Mouse (Mus musculus): ENCODE measurements around the gene Rgs16. TPM values are rescaled to one million over a fixed set of nuclear protein-coding genes. Genes with fewer than 3 reads are reported as not detected.
A peak's percentile ranks its signal among the peaks of the same experiment; 100 is the strongest.

The Rgs16 gene
- total RNA-seq, 2 experiments from 2014 or later = 0.14 TPM; not detected in 1

DNA sequence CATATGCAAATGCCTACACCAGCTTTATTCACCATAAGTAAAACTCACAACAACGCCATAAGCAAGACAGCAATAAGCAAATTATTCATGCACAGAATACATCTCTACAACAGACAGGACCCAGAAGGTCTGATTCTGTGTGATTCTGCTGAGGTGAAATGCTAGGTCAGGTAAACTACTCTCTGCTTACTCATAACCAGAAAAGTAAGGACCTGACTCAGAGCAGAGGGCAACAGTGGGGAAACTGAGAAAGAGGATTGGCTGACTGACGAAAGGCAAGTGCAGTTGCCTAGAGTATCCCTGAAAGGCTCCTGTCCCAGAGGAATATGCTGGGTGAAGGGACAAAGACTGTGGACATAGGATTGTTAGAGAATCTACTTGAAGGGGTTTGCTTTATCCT is 27.5 kb upstream of the Rgs16 start:
- ATAC-seq (replicated peaks; ENCODE audit: low FRiP score, low TSS enrichment, poor library complexity, severe bottlenecking) = no peak

- ATAC-seq (replicated peaks; ENCODE audit: low FRiP score, low TSS enrichment, poor library complexity, severe bottlenecking) = no peak
Observed at GRCm38 (mm10) chr1:153717990-153718389, 22.2 kb upstream of the Rgs16 start.

- no peak for ATAC-seq (replicated peaks; ENCODE audit: low FRiP score, low TSS enrichment, poor library complexity, severe bottlenecking)
Observed at GRCm38 (mm10) chr1:153720935-153721334, 19.2 kb upstream of the Rgs16 start.

- ATAC-seq (replicated peaks; ENCODE audit: low FRiP score, low TSS enrichment, poor library complexity, severe bottlenecking) = no peak
Observed at GRCm38 (mm10) chr1:153721565-153722310, 18.4 kb upstream of the Rgs16 start.

DNA sequence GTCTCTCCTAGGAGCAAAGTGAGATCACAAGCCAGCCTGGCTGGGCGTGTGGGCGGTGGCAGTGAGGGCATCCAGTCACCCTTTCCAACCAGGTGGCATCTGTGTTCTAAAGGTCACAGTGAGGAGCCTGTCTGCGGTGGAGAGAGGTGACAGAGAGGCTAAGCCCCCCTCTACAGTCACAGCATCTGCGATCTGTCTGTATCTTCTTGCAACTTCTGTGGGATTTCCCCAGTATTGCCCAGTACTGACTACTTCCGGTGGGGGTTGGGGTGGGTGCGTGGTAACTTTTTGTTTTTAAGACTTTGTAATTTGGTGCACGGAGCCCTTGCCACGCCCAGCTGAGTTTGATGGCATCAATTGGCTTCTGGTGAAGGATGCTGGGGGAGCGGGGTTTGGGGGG is 16.7 kb upstream of the Rgs16 start:
- no peak for ATAC-seq (replicated peaks; ENCODE audit: low FRiP score, low TSS enrichment, poor library complexity, severe bottlenecking)

- no peak for ATAC-seq (replicated peaks; ENCODE audit: low FRiP score, low TSS enrichment, poor library complexity, severe bottlenecking)
Observed at GRCm38 (mm10) chr1:153726636-153727035, 13.5 kb upstream of the Rgs16 start.

DNA sequence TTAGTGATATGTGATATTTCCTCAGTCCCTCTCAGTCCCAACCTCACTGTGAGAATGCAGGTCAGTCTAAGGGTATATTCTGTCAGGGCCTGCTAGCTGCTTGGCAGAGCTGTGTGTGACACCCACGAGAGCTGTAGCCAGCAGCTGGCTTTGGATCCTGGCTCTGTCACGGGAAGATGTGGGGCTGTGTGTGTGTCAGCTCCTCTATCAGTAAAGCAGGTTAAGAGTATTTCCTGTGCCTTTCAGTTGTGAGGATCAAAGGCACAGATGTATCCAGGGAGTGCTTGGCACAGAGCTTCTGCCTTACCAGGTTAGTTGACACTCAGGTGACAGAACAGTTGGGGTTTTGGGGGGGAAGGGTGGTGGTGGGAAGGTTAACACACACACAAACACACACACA is 10.3 kb upstream of the Rgs16 start:
- no peak for ATAC-seq (replicated peaks; ENCODE audit: low FRiP score, low TSS enrichment, poor library complexity, severe bottlenecking)

- ATAC-seq (replicated peaks; ENCODE audit: low FRiP score, low TSS enrichment, poor library complexity, severe bottlenecking) = no peak
Observed at GRCm38 (mm10) chr1:153730671-153731070, 9.5 kb upstream of the Rgs16 start.

DNA sequence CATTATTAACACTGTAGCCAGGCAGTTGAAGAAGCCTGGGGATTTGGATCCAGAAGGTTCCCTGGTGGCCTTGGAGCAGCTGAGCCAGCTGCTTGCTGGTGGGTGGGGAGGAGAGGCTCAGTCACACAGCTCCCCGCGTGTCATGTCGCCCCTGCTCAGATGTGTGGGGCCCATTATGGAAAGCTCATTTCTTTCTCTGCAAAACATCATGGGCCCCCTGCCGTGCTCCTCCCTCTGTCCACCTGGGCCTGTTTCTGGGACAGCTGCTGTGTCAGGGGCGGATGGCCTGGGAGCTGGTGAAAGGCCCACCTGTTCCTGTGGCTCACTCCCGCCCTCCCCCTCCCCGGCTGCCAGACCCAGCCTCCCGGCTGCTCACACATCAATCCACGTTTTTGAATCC is 7.0 kb upstream of the Rgs16 start:
- no peak for ATAC-seq (replicated peaks; ENCODE audit: low FRiP score, low TSS enrichment, poor library complexity, severe bottlenecking)

DNA sequence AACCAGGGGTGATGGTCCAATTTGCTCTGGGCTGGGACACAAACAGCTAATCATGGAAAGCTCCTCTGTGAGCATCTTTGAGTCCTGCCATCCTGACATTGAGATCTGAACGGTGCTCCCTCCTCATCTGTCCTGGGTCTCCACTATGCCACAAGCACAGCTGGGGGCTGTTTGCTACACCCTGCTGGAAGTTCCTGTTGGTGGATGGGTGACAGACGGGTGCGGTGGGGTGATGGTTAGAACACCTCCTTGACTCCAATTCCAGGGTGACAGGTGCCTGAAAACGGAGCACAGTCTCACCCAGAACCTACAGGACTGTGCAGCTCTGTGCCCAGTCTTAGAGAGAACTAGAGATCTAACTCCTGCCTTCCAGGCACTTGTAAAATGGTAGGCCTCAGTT is 5.3 kb upstream of the Rgs16 start:
- no peak for ATAC-seq (replicated peaks; ENCODE audit: low FRiP score, low TSS enrichment, poor library complexity, severe bottlenecking)

GRCm38 (mm10) chr1:153736096-153736495 is 4.1 kb upstream of the Rgs16 start:
- no peak for ATAC-seq (replicated peaks; ENCODE audit: low FRiP score, low TSS enrichment, poor library complexity, severe bottlenecking)

- no peak for ATAC-seq (replicated peaks; ENCODE audit: low FRiP score, low TSS enrichment, poor library complexity, severe bottlenecking)
Observed at GRCm38 (mm10) chr1:153737101-153738085, 2.8 kb upstream of the Rgs16 start.

- ATAC-seq (replicated peaks; ENCODE audit: low FRiP score, low TSS enrichment, poor library complexity, severe bottlenecking) = no peak
Observed at GRCm38 (mm10) chr1:153739437-153740015, 623 bp upstream of the Rgs16 start.

- no peak for ATAC-seq (replicated peaks; ENCODE audit: low FRiP score, low TSS enrichment, poor library complexity, severe bottlenecking)
Observed at GRCm38 (mm10) chr1:153740775-153741400, 739 bp downstream of the Rgs16 start.

GRCm38 (mm10) chr1:153741551-153742316 is 1.6 kb downstream of the Rgs16 start:
- ATAC-seq (replicated peaks; ENCODE audit: low FRiP score, low TSS enrichment, poor library complexity, severe bottlenecking) = no peak

- ATAC-seq (replicated peaks; ENCODE audit: low FRiP score, low TSS enrichment, poor library complexity, severe bottlenecking) = no peak
Observed at GRCm38 (mm10) chr1:153742374-153743155, 2.4 kb downstream of the Rgs16 start.

DNA sequence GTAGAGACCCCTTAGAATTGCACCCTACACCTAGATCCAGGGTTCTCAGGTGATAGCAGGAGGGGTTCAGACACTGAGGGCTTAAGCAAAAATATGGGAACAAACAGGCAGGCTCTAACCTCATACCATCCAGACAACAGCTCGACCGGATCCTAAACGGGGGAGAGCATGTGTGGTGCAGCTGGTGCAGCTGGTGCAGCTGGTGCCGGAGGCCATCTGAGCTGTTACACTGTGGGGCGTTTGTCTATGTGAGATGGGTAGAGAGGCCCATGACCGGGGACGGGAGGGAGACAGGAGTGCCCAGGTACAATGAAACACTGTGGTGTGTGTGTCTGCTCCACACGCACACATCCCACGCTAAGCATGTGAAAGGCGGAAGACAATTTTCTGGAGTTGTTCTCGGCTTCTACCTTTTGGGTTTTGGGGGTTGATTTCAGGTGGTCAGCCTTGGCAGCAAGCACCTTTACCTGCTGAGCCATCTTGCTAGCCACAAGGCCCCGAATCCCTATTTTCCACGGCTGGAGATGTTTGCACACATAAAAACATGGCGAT is 6.0 kb downstream of the Rgs16 start:
- ATAC-seq (replicated peaks; ENCODE audit: low FRiP score, low TSS enrichment, poor library complexity, severe bottlenecking) = no peak

DNA sequence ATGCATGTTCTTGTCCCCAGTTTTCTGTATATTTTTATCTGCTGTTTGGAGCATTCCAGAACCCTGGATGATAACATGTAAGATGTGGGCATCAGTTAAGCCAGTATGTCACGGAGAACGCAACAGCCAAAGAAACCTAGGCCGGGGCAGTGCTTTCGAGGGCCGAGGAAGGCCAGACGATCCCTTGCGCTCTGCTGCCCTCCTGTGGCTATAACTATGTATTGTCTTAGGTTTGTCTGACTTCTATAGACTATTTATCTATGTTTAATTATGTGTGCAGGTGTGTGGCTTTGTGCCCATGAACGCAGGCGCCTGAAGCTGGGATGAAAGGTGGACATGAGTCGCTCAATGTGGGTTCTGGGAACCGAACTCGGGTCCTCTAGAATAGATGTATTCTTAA is 6.6 kb downstream of the Rgs16 start:
- peak; percentile 35; the same call in 1 of the 2 replicates for ATAC-seq (replicated peaks; ENCODE audit: low FRiP score, low TSS enrichment, poor library complexity, severe bottlenecking)

All from megakaryocyte-erythroid progenitor cell, adult 5-6 weeks (primary cell).